Mouse (Mus musculus): ENCODE results near the gene Olfr1014. TPM values are rescaled to one million over a fixed set of nuclear protein-coding genes. Genes with fewer than 3 reads are reported as not detected.

Gene Olfr1014
- total RNA-seq, 1 experiment = not detected

Other genes starting within 250 kb of the Olfr1014 start
- not detected in 2 replicates for gene Olfr996, start 193.5 kb upstream of the Olfr1014 start, total RNA-seq (2012; rRNA removed)
- gene Olfr998, start 183.8 kb upstream of the Olfr1014 start, total RNA-seq (2012; rRNA removed) = not detected in 2 replicates
- not detected in 2 replicates for gene Olfr1000, start 160.8 kb upstream of the Olfr1014 start, total RNA-seq (2012; rRNA removed)
- gene Olfr1002, start 122.0 kb upstream of the Olfr1014 start, total RNA-seq (2012; rRNA removed) = not detected in 2 replicates
- not detected in 2 replicates for gene Olfr154, start 108.3 kb upstream of the Olfr1014 start, total RNA-seq (2012; rRNA removed)
- not detected in 2 replicates for gene Olfr1006, start 93.9 kb upstream of the Olfr1014 start, total RNA-seq (2012; rRNA removed)
- gene Olfr1008, start 83.3 kb upstream of the Olfr1014 start, total RNA-seq (2012; rRNA removed) = not detected in 2 replicates
- gene Olfr1009, start 57.3 kb upstream of the Olfr1014 start, total RNA-seq (2012; rRNA removed) = not detected in 2 replicates
- not detected in 2 replicates for gene Olfr1012, start 9.9 kb upstream of the Olfr1014 start, total RNA-seq (2012; rRNA removed)
- gene Olfr1013, start 5.6 kb upstream of the Olfr1014 start, total RNA-seq (2012; rRNA removed) = not detected in 2 replicates
- gene Olfr1015, start 9.3 kb downstream of the Olfr1014 start, total RNA-seq (2012; rRNA removed) = not detected in 2 replicates
- not detected in 2 replicates for gene Olfr1016, start 29.8 kb downstream of the Olfr1014 start, total RNA-seq (2012; rRNA removed)
- gene Olfr1018, start 45.8 kb downstream of the Olfr1014 start, total RNA-seq (2012; rRNA removed) = not detected in 2 replicates
- gene Olfr1019, start 72.8 kb downstream of the Olfr1014 start, total RNA-seq (2012; rRNA removed) = not detected in 2 replicates
- not detected in 2 replicates for gene Olfr1020, start 74.3 kb downstream of the Olfr1014 start, total RNA-seq (2012; rRNA removed)
- gene Olfr1022, start 95.9 kb downstream of the Olfr1014 start, total RNA-seq (2012; rRNA removed) = not detected in 2 replicates
- gene Olfr1023, start 112.9 kb downstream of the Olfr1014 start, total RNA-seq (2012; rRNA removed) = not detected in 2 replicates
- gene Olfr1024, start 132.3 kb downstream of the Olfr1014 start, total RNA-seq (2012; rRNA removed) = not detected in 2 replicates
- not detected in 2 replicates for gene Olfr1025-ps1, start 142.5 kb downstream of the Olfr1014 start, total RNA-seq (2012; rRNA removed)
- gene Olfr1026, start 148.8 kb downstream of the Olfr1014 start, total RNA-seq (2012; rRNA removed) = not detected in 2 replicates
- not detected in 2 replicates for gene Olfr1028, start 177.7 kb downstream of the Olfr1014 start, total RNA-seq (2012; rRNA removed)
- not detected in 2 replicates for gene Olfr1029, start 201.2 kb downstream of the Olfr1014 start, total RNA-seq (2012; rRNA removed)
- not detected in 2 replicates for gene Olfr1030, start 206.6 kb downstream of the Olfr1014 start, total RNA-seq (2012; rRNA removed)
- not detected in 2 replicates for gene Olfr1031, start 217.6 kb downstream of the Olfr1014 start, total RNA-seq (2012; rRNA removed)
- gene Olfr1032, start 232.8 kb downstream of the Olfr1014 start, total RNA-seq (2012; rRNA removed) = not detected in 2 replicates
- not detected in 2 replicates for gene Olfr1033, start 247.9 kb downstream of the Olfr1014 start, total RNA-seq (2012; rRNA removed)